Mouse (Mus musculus) left cerebral cortex, adult 11 months (tissue): ENCODE data around the gene Skor1.

Source experiments
- DNase-seq: peaks from one replicate; pipeline ENCODE4 v3.0.0; 2022; ENCODE audit warnings: low spot score

The Skor1 gene

DNA sequence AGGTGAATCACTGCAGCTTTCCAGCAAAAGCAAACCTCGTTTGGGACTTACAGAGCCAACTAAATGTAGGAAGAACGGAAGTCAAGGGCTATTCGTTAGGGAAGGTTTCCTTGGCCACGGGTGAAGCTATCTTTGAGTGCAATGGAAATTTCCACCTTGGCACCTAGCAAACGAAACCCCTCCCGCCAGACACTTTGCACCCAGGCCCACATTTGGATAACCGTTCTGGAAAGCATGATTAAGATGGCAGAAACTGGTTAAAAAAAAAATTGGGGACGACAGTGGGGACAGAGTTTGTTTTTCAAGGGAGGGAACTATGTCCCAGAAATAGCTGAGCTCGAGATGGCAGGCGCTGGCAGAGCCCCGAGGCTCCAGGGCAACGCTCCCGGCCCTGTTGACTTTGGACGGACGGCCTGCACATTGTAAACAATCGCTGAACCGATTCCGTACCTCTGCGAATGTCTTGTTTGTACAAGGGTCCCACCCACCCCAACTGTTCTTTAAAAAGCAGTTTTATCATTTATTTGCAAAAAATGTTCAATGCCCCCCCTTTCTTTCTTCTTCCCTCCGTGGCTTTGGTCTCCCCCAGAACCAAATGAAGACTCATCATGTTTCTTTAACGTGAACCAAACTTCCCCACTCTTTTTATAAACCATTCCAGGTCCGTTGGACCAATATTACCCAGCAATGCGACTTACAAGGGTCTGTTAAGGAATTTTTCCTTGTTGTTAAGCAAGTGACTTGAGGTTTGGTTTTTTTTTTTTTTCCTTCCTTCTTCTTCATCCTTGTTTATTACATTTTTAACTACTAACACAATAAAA lies 57.5 kb downstream of the Skor1 start:
- DNase-seq: no peak

GRCm38 (mm10) chr9:63089141-63089540 lies 59.6 kb downstream of the Skor1 start:
- no peak for DNase-seq
